8 mouse cellular contexts compared by ENCODE assay signal in the genomic region with DNA sequence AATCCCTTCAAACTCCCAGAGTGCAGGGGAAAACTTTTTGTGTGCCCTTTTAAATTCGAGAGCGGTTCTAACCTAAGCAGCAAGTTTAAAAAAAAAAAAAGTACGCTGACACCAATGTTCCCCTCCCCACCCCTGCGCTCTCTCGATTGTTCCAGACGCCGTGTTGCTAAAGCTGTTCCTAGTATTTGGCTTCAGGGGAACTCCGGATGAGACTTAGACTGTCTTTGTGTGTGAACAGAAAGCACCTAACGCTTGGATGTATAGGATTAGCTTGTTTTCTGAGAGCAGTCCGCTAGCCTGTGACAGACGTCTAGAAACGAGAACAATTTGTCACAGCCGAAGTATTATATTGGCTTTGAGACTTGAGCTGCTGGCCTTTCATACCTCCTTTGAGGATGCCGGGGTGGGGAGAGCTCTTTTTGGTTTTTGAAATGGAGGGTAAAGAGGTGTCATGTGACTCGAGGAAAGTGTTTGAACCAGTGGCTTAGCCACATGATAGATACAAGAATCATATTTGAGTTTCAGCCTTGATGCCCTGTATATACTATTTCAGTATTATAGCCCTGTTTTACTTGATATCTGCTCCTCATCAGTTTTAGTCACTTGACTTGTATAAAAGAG. TPM values are rescaled to one million over a fixed set of nuclear protein-coding genes. Genes with fewer than 3 reads are reported as not detected.
DNase-seq lines count a peak whose midpoint lies in the region; ATAC-seq and TF ChIP-seq lines count a peak whose summit lies in the region.

No protein-coding gene starts in this region.

- H3K27me3 ChIP-seq in kidney, embryonic 15.5 days, result peaks cover 5% of the 10 kb centered on the region
- H3K27me3 ChIP-seq in liver, embryonic 11.5 days (replicated peaks; ENCODE audit: control insufficient read depth, insufficient read depth, low read length), result 0 out of 2 replicates have a peak, but pooled peaks cover 2% of the 10 kb centered on the region
- H3K27me3 ChIP-seq in neural tube, embryonic 11.5 days (ENCODE audit: control insufficient read depth, insufficient read depth, low read length), result no peaks in the 10 kb centered on the region

- 0 out of 2 replicates have a peak, but pooled peaks cover under 1% of the 10 kb centered on the region for H3K36me3 ChIP-seq in kidney, embryonic 15.5 days
- H3K36me3 ChIP-seq in liver, embryonic 11.5 days (ENCODE audit: control insufficient read depth, insufficient read depth, low read length), result no peaks in the 10 kb centered on the region
- peaks cover 2% of the 10 kb centered on the region; the same call in 1 of the 2 replicates for H3K36me3 ChIP-seq in neural tube, embryonic 11.5 days (ENCODE audit: control insufficient read depth, insufficient read depth, low read length)

- no peaks in the 10 kb centered on the region for H3K9me3 ChIP-seq in kidney, embryonic 15.5 days (replicated peaks)
- no peaks in the 10 kb centered on the region for H3K9me3 ChIP-seq in liver, embryonic 11.5 days (ENCODE audit: control insufficient read depth, low read length)
- no peaks in the 10 kb centered on the region for H3K9me3 ChIP-seq in neural tube, embryonic 11.5 days (ENCODE audit: control insufficient read depth, low read length)

- H3K4me1 ChIP-seq in kidney, embryonic 15.5 days, result peaks cover 10% of the 10 kb centered on the region
- H3K4me1 ChIP-seq in bone marrow, adult 2 months (ENCODE audit: control insufficient read depth, insufficient read depth, low read length), result no peaks in the 10 kb centered on the region
- peaks cover 6% of the 10 kb centered on the region for H3K4me1 ChIP-seq in liver, embryonic 11.5 days (replicated peaks; ENCODE audit: control insufficient read depth, insufficient read depth, low read length)
- H3K4me1 ChIP-seq in neural tube, embryonic 11.5 days (ENCODE audit: control insufficient read depth, insufficient read depth, low read length), result 0 out of 2 replicates have a peak, but pooled peaks cover 4% of the 10 kb centered on the region

- WGBS in kidney, embryonic 15.5 days, result 2% methylated on average over 15 of the region's 15 CpGs
- 3% methylated on average over 15 of the region's 15 CpGs for WGBS in bone marrow, adult 2 months
- 6% methylated on average over 15 of the region's 15 CpGs for WGBS in liver, embryonic 11.5 days
- WGBS in neural tube, embryonic 11.5 days, result 5% methylated on average over 15 of the region's 15 CpGs

- TF ChIP-seq POLR2A in bone marrow, adult 2 months (IDR thresholded peaks at IDR 0.05; ENCODE audit: borderline replicate concordance, control insufficient read depth, low read depth, low read length), result no peak

- no peak for ATAC-seq in kidney, embryonic 15.5 days (replicated peaks; ENCODE audit: low FRiP score)
- ATAC-seq in granulocyte monocyte progenitor cell, adult 5-6 weeks (replicated peaks; ENCODE audit: poor library complexity, severe bottlenecking), result 0 out of 2 replicates have a peak, but pooled peaks have one; percentile 8
- ATAC-seq in liver, embryonic 11.5 days (replicated peaks; ENCODE audit: low FRiP score), result no peak
- no peak for ATAC-seq in neural tube, embryonic 11.5 days (ENCODE audit: insufficient read depth, low FRiP score, low TSS enrichment)

- H3K27ac ChIP-seq in kidney, embryonic 15.5 days, result no peak overlapping the region
- no peak overlapping the region for H3K27ac ChIP-seq in bone marrow, adult 2 months (ENCODE audit: control insufficient read depth, insufficient read depth, low read depth, low read length, poor library complexity)
- H3K27ac ChIP-seq in liver, embryonic 11.5 days (ENCODE audit: low read depth, low read length), result no peak overlapping the region
- no peak overlapping the region for H3K27ac ChIP-seq in neural tube, embryonic 11.5 days (ENCODE audit: low read depth, low read length)

- intact Hi-C loops in left cerebral cortex, postnatal 36 days (cut with DNase I), result no loop called here

- no peak for TF ChIP-seq CTCF in bone marrow, adult 2 months (IDR thresholded peaks at IDR 0.05; ENCODE audit: control insufficient read depth, insufficient read depth, low read length)

- peak overlapping the region; percentile 79 for H3K4me2 ChIP-seq in kidney, embryonic 15.5 days
- H3K4me2 ChIP-seq in liver, embryonic 11.5 days, result peak overlapping the region; percentile 89
- peak overlapping the region; percentile 40 for H3K4me2 ChIP-seq in neural tube, embryonic 11.5 days (ENCODE audit: low read depth)

- H3K9ac ChIP-seq in kidney, embryonic 15.5 days, result peak overlapping the region; percentile 77
- peak overlapping the region; percentile 87 for H3K9ac ChIP-seq in liver, embryonic 11.5 days (ENCODE audit: low read depth, low read length)
- H3K9ac ChIP-seq in neural tube, embryonic 11.5 days (ENCODE audit: low read length), result peak overlapping the region; percentile 94

- no peak for DNase-seq in kidney, adult 9 months
- DNase-seq in liver, embryonic 11.5 days (ENCODE audit: low spot score), result no peak
- peak; percentile 33 for DNase-seq in neural tube, embryonic 11.5 days (ENCODE audit: low spot score)
- DNase-seq in left cerebral cortex, postnatal 36 days (ENCODE audit: low spot score in 2 of 2), result no peak
- no peak for DNase-seq in layer of hippocampus, adult 9-10 months (ENCODE audit: low spot score)

- H3K4me3 ChIP-seq in kidney, embryonic 15.5 days (replicated peaks), result peak overlapping the region; percentile 84
- H3K4me3 ChIP-seq in bone marrow, adult 2 months (replicated peaks; ENCODE audit: control insufficient read depth, low read depth, low read length), result peak overlapping the region; percentile 94
- H3K4me3 ChIP-seq in liver, embryonic 11.5 days (ENCODE audit: low read depth, low read length), result peak overlapping the region; percentile 98
- peak overlapping the region; percentile 94 for H3K4me3 ChIP-seq in neural tube, embryonic 11.5 days (ENCODE audit: low read depth, low read length)

RNA-seq across cellular contexts. Expression of a gene that starts 1.0 kb away (rescaled TPM):
- polyA plus RNA-seq in kidney, embryonic 15.5 days (2015; fragmentation: Nextera tagmentation; extraction: Ambion mirVana), result 10.8 and 11.0 TPM in 2 replicates
- polyA plus RNA-seq in bone marrow, adult 2 months (2011; ENCODE audit: insufficient read depth, insufficient read length, low replicate concordance, missing spikeins), result 2.6 and 6.7 TPM in 2 replicates
- 21.6 and 21.9 TPM in 2 replicates for total RNA-seq in granulocyte monocyte progenitor cell, adult 5-6 weeks (2014; fragmentation: Nextera tagmentation)
- total RNA-seq in granulocyte monocyte progenitor cell, adult 5-6 weeks (2017), result 15.3 and 22.9 TPM in 2 replicates
- 12.1 and 15.2 TPM in 2 replicates for polyA plus RNA-seq in liver, embryonic 11.5 days (2014; fragmentation: Nextera tagmentation; extraction: Ambion mirVana)
- 19.2 and 22.0 TPM in 2 replicates for polyA plus RNA-seq in neural tube, embryonic 11.5 days (2014; fragmentation: Nextera tagmentation; extraction: Ambion mirVana)
- 10 to 100 TPM; 10.3 to 11.5 TPM for total RNA-seq in left cerebral cortex, postnatal 36 days (2021)

RNA-seq across cellular contexts. Expression of a gene that starts 29.9 kb away (rescaled TPM):
- polyA plus RNA-seq in kidney, embryonic 15.5 days (2015; fragmentation: Nextera tagmentation; extraction: Ambion mirVana), result 58.6 and 58.7 TPM in 2 replicates
- 12.5 and 32.8 TPM in 2 replicates for polyA plus RNA-seq in bone marrow, adult 2 months (2011; ENCODE audit: insufficient read depth, insufficient read length, low replicate concordance, missing spikeins)
- total RNA-seq in granulocyte monocyte progenitor cell, adult 5-6 weeks (2014; fragmentation: Nextera tagmentation), result 65.6 and 110 TPM in 2 replicates
- total RNA-seq in granulocyte monocyte progenitor cell, adult 5-6 weeks (2017), result 125 and 126 TPM in 2 replicates
- polyA plus RNA-seq in liver, embryonic 11.5 days (2014; fragmentation: Nextera tagmentation; extraction: Ambion mirVana), result 33.1 and 38.1 TPM in 2 replicates
- polyA plus RNA-seq in neural tube, embryonic 11.5 days (2014; fragmentation: Nextera tagmentation; extraction: Ambion mirVana), result 61.8 and 65.5 TPM in 2 replicates
- total RNA-seq in left cerebral cortex, postnatal 36 days (2021), result 10 to 100 TPM; 26.3 to 29.4 TPM

RNA-seq across cellular contexts. Expression of a gene that starts 30.0 kb away (rescaled TPM):
- 0.05 and 0.06 TPM in 2 replicates for polyA plus RNA-seq in kidney, embryonic 15.5 days (2015; fragmentation: Nextera tagmentation; extraction: Ambion mirVana)
- polyA plus RNA-seq in bone marrow, adult 2 months (2011; ENCODE audit: insufficient read depth, insufficient read length, low replicate concordance, missing spikeins), result 3.0 and 11.2 TPM in 2 replicates
- total RNA-seq in granulocyte monocyte progenitor cell, adult 5-6 weeks (2014; fragmentation: Nextera tagmentation), result not detected in 2 replicates
- total RNA-seq in granulocyte monocyte progenitor cell, adult 5-6 weeks (2017), result not detected in 2 replicates
- polyA plus RNA-seq in liver, embryonic 11.5 days (2014; fragmentation: Nextera tagmentation; extraction: Ambion mirVana), result 0.09 and 0.12 TPM in 2 replicates
- 0.16 and 0.31 TPM in 2 replicates for polyA plus RNA-seq in neural tube, embryonic 11.5 days (2014; fragmentation: Nextera tagmentation; extraction: Ambion mirVana)
- under 1 TPM; 0.25 to 0.29 TPM for total RNA-seq in left cerebral cortex, postnatal 36 days (2021)

RNA-seq across cellular contexts. Expression of a gene that starts 54.8 kb away (rescaled TPM):
- 0.10 TPM in 1 of 2 replicates, not detected in the other for polyA plus RNA-seq in kidney, embryonic 15.5 days (2015; fragmentation: Nextera tagmentation; extraction: Ambion mirVana)
- polyA plus RNA-seq in bone marrow, adult 2 months (2011; ENCODE audit: insufficient read depth, insufficient read length, low replicate concordance, missing spikeins), result 1.7 and 2.1 TPM in 2 replicates
- total RNA-seq in granulocyte monocyte progenitor cell, adult 5-6 weeks (2014; fragmentation: Nextera tagmentation), result 0.26 and 2.9 TPM in 2 replicates
- 0.52 and 0.90 TPM in 2 replicates for total RNA-seq in granulocyte monocyte progenitor cell, adult 5-6 weeks (2017)
- polyA plus RNA-seq in liver, embryonic 11.5 days (2014; fragmentation: Nextera tagmentation; extraction: Ambion mirVana), result 0.10 and 0.17 TPM in 2 replicates
- polyA plus RNA-seq in neural tube, embryonic 11.5 days (2014; fragmentation: Nextera tagmentation; extraction: Ambion mirVana), result 0.14 TPM in 1 of 2 replicates, not detected in the other
- not detected for total RNA-seq in left cerebral cortex, postnatal 36 days (2021)
